Mouse (Mus musculus) liver, embryonic 12.5 days (tissue): ENCODE results near the gene Bend5. TPM values are rescaled to one million over a fixed set of nuclear protein-coding genes. Genes with fewer than 3 reads are reported as not detected.

ENCODE experiments used
- ATAC-seq: fragments of 200-750 bp; cut with Nextera tagmentation; 2 replicates; pipeline ENCODE4 v1.8.0; 2017; ENCODE audit warnings: moderate number of reproducible peaks, mild to moderate bottlenecking, moderate library complexity
- H3K27ac ChIP-seq: fragments of 300-500 bp; sonication (generic); 2 replicates; pipeline ENCODE4 v1.5.1; 2016; ENCODE audit warnings: mild to moderate bottlenecking
- H3K27me3 ChIP-seq: fragments of 300-500 bp; sonication (generic); replicated peaks from 2 replicates; pipeline ENCODE4 v1.6.1; 2016; ENCODE audit warnings: mild to moderate bottlenecking, moderate library complexity
- H3K36me3 ChIP-seq: fragments of 300-500 bp; sonication (generic); 2 replicates; pipeline ENCODE4 v1.6.1; 2016; ENCODE audit warnings: mild to moderate bottlenecking, moderate library complexity
- H3K4me1 ChIP-seq: fragments of 300-500 bp; sonication (generic); 2 replicates; pipeline ENCODE4 v1.6.1; 2016
- H3K4me2 ChIP-seq: fragments of 300-500 bp; sonication (generic); 2 replicates; pipeline ENCODE4 v1.6.1; 2016; ENCODE audit warnings: mild to moderate bottlenecking, moderate library complexity
- H3K4me3 ChIP-seq: fragments of 300-500 bp; sonication (generic); 2 replicates; pipeline ENCODE4 v1.5.1; 2016; ENCODE audit warnings: mild to moderate bottlenecking, moderate library complexity
- H3K9ac ChIP-seq: fragments of 300-500 bp; sonication (generic); 2 replicates; pipeline ENCODE4 v1.6.1; 2016; ENCODE audit warnings: mild to moderate bottlenecking, moderate library complexity
- H3K9me3 ChIP-seq: fragments of 300-500 bp; sonication (generic); replicated peaks from 2 replicates; pipeline ENCODE4 v1.6.1; 2016; ENCODE audit warnings: mild to moderate bottlenecking, moderate library complexity
- WGBS: fragments of 180-500 bp; shearing (Covaris S2); methylation state at CpG from one replicate; pipeline ENCODE4 v1.1.7; 2016; ENCODE audit not compliant: insufficient replicate concordance; 5-methylcytosine and 5-hydroxymethylcytosine counted together
- polyA plus RNA-seq: library from polyadenylated mRNA; unstranded; fragments of >200 nt; fragmentation: Nextera tagmentation; extraction: Ambion mirVana; gene quantifications from 2 replicates; pipeline ENCODE4 v1.2.1, GENCODE M21; 2016

Gene Bend5
- polyA plus RNA-seq, 1 experiment from 2014 or later, result 2.1 TPM

DNA sequence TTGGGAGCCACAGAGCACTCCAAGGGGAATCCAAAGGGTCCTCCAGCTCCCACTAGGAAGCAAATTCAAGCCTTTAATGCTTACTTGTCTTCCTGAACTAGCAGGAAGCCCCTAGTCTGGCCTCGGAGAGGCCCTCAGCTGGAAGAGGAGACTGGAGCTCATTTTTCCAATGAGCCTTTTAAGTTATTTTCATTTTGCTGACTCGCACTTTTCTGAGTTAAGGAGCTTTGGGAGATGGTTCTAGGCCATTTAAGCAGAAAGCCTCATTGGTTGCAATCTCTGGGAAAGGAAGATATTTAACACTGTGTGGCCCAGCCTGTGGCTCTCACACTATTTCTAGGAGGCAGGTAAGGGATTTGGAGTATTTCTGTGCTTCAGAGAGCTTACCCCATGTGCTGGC lies 55.0 kb downstream of the Bend5 start:
- H3K4me2 ChIP-seq, result no peak overlapping the region
- H3K9ac ChIP-seq, result no peak overlapping the region
- no peaks in the 10 kb centered on the region for H3K36me3 ChIP-seq
- 44% methylated on average over 2 of the region's 2 CpGs for WGBS
- H3K4me3 ChIP-seq, result no peak overlapping the region
- ATAC-seq, result no peak
- H3K27me3 ChIP-seq, result no peaks in the 10 kb centered on the region
- H3K4me1 ChIP-seq, result no peaks in the 10 kb centered on the region
- no peaks in the 10 kb centered on the region for H3K9me3 ChIP-seq
- no peak overlapping the region for H3K27ac ChIP-seq

DNA sequence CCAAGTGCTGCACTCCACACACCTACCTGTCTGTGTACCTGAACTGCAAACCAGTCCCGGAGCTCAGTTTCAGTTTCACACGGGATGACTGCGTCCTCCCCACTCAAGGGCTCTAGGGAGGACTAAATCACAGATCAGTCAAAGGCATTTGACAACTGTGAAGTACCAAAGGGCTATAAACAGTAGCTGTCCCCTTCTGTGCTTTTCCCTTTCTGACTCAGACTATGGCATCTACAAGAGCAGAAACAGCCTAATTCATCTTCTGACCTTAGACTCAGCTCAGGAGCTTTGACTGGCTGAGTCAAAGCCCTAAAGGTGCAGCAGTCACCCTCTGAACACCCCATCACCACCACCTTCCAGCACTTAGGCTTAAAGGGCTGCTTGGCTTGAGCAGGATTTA lies 56.9 kb downstream of the Bend5 start:
- no peaks in the 10 kb centered on the region for H3K4me1 ChIP-seq
- 69% methylated on average over 3 of the region's 3 CpGs for WGBS
- H3K27me3 ChIP-seq, result no peaks in the 10 kb centered on the region
- no peaks in the 10 kb centered on the region for H3K36me3 ChIP-seq
- ATAC-seq, result no peak
- no peak overlapping the region for H3K9ac ChIP-seq
- no peaks in the 10 kb centered on the region for H3K9me3 ChIP-seq
- no peak overlapping the region for H3K27ac ChIP-seq
- no peak overlapping the region for H3K4me2 ChIP-seq
- H3K4me3 ChIP-seq, result no peak overlapping the region

DNA sequence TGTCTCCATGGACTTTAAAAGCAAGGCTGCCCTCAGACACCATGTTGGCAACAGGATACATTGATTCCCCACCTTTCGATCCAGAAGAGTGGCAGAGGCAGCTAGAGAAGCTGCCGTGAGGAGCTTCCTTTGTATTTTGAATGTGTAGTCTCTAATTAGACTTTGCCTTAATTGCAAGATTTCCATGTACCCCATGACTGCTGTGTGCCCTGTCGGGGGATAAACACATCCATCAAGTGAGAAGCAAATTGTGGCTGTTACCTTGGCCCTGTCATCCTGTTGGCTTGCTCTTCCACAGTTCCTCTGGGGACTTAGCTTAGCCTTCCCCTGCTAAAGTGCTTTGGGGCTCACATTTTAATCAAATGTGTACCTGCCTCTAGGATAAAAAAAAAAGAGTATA lies 57.7 kb downstream of the Bend5 start:
- no peak overlapping the region for H3K4me2 ChIP-seq
- H3K9ac ChIP-seq, result no peak overlapping the region
- no peak for ATAC-seq
- no peaks in the 10 kb centered on the region for H3K27me3 ChIP-seq
- no peaks in the 10 kb centered on the region for H3K9me3 ChIP-seq
- 68% methylated on average over 3 of the region's 3 CpGs for WGBS
- H3K27ac ChIP-seq, result no peak overlapping the region
- H3K4me1 ChIP-seq, result no peaks in the 10 kb centered on the region
- H3K36me3 ChIP-seq, result no peaks in the 10 kb centered on the region
- no peak overlapping the region for H3K4me3 ChIP-seq

DNA sequence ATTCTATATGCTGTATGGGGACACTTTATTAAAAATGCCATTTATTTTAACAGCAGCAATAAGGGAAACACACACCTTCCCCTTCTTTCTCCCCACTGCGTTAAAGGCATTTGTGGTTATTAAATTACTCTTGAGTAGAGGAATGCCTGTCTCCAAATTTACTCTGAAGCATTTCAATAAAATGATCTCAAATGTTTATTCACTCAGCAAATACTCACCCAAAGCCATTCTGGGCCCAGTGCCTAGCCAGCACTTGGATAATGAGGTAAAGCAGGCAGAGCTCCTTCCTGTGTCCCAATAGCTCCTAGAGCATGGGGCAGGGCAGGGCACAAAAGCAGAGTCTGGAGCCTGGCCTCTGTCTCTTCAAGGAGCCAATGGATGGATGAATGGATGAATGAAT lies 58.2 kb downstream of the Bend5 start:
- H3K9ac ChIP-seq, result no peak overlapping the region

DNA sequence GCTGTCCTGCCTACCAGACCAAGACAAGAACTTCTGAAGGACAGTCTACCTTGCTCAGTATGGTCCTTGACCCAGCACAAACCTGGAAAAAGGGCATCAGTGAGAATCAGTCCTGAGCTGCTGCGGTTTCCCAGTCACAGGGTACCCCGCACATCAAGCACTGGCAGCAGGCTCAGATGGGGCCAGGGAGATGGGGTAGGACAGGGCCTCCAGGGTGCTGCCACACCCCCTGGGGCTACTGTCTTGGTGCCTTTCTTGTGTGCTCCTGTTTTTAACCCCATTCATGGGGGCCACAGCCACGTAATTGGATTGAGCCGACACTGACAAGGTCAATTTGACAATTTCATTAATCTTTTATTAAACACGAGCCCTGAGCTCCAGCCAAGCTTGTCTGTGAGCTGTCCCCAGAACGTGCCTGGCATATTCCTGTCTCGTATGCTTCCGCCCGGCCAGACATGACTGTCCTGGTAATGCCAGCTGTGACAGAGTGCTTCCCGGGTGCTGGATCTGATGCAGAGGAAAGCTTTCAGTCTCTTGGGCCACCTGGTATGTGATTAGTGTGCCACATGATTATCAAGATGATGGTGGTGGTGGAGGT lies 60.7 kb downstream of the Bend5 start:
- H3K4me3 ChIP-seq, result no peak overlapping the region
- no peaks in the 10 kb centered on the region for H3K27me3 ChIP-seq
- H3K9me3 ChIP-seq, result no peaks in the 10 kb centered on the region
- H3K36me3 ChIP-seq, result no peaks in the 10 kb centered on the region
- H3K4me2 ChIP-seq, result no peak overlapping the region
- 65% methylated on average over 10 of the region's 10 CpGs for WGBS
- ATAC-seq, result no peak
- H3K9ac ChIP-seq, result no peak overlapping the region
- no peaks in the 10 kb centered on the region for H3K4me1 ChIP-seq
- H3K27ac ChIP-seq, result no peak overlapping the region

More for the DNA sequence above, 58.2 kb downstream of the Bend5 start:
- H3K4me3 ChIP-seq, result no peak overlapping the region
- no peak for ATAC-seq
- H3K4me1 ChIP-seq, result no peaks in the 10 kb centered on the region
- no peak overlapping the region for H3K4me2 ChIP-seq
- no peak overlapping the region for H3K27ac ChIP-seq
- H3K9me3 ChIP-seq, result no peaks in the 10 kb centered on the region
- WGBS, result 57% methylated on average over 1 of the region's 1 CpGs
- no peaks in the 10 kb centered on the region for H3K27me3 ChIP-seq
- H3K36me3 ChIP-seq, result no peaks in the 10 kb centered on the region

DNA sequence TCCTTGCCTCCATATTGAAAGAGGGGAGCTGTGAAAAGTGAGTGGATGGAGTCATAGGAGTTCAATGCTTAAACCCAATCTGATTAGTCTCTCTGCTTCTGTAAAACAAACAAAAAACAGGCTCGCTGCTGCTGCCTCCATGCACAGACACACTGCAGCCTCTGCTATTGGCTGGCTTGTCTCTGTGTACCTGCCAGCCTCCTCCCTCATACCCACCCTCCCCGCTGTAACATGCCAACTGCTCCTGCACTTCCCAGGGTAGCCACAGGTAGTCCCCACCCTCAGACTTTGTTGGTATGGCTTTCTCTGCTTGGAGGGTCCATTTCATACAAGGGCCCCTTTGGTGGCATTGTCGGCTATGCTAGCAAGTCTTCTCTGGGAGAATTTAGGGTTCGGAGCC lies 62.7 kb downstream of the Bend5 start:
- no peaks in the 10 kb centered on the region for H3K36me3 ChIP-seq
- no peak overlapping the region for H3K4me3 ChIP-seq
- no peak overlapping the region for H3K4me2 ChIP-seq
- 42% methylated on average over 4 of the region's 4 CpGs for WGBS
- no peaks in the 10 kb centered on the region for H3K4me1 ChIP-seq
- H3K27me3 ChIP-seq, result no peaks in the 10 kb centered on the region
- H3K9ac ChIP-seq, result no peak overlapping the region
- no peak overlapping the region for H3K27ac ChIP-seq
- no peaks in the 10 kb centered on the region for H3K9me3 ChIP-seq
- ATAC-seq, result no peak

DNA sequence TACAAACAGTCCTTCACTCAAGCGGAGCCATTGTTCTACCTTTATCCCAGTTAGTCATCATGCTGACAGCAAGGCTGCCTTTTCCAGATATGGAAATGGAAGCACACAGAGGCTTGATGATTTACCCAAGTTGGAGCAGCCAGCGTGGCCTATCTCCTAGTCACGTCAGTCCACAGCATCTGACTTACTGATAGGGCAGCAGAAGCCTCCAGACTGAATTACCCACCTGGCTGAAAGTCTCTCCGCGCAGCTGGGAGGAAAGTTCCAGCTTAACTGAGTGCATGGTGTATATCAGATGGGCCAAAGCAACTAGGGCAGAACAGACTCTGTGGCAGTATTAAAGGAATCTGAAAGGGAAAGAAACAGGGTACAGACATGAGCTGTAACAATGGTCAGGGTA lies 68.7 kb downstream of the Bend5 start:
- Histone ChIP-seq H3K36me3 (no peaks in the 10 kb centered on the region), H3K27ac (no peak overlapping the region), H3K4me3 (no peak overlapping the region), H3K4me1 (no peaks in the 10 kb centered on the region), H3K9ac (no peak overlapping the region), H3K27me3 (no peaks in the 10 kb centered on the region), H3K4me2 (no peak overlapping the region), H3K9me3 (no peaks in the 10 kb centered on the region)
- 52% methylated on average over 5 of the region's 5 CpGs for WGBS
- no peak for ATAC-seq

DNA sequence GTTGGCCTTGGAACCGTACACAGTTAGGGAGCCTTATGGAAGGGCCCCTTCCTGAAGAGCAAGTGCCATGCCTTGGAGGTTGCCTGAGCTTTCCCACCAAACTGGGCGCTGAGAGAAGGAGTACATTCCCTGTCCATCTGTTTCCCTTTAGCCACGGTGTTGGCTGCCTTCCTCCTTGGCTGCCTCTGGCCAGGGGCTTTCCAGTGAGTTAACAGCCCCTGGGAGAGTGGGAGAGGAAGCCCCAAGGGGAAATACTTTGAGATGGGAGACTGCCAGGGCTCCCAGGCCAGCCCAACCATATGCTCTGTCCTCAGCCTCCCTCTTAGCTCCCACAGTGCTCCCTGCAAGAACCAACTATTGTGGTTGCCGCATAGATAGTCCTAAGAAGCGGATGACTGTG lies 70.4 kb downstream of the Bend5 start:
- Histone ChIP-seq H3K9ac (no peak overlapping the region), H3K9me3 (no peaks in the 10 kb centered on the region), H3K27me3 (no peaks in the 10 kb centered on the region), H3K36me3 (no peaks in the 10 kb centered on the region), H3K4me2 (no peak overlapping the region), H3K4me3 (no peak overlapping the region), H3K27ac (no peak overlapping the region), H3K4me1 (no peaks in the 10 kb centered on the region)
- ATAC-seq, result no peak
- 48% methylated on average over 5 of the region's 5 CpGs for WGBS

DNA sequence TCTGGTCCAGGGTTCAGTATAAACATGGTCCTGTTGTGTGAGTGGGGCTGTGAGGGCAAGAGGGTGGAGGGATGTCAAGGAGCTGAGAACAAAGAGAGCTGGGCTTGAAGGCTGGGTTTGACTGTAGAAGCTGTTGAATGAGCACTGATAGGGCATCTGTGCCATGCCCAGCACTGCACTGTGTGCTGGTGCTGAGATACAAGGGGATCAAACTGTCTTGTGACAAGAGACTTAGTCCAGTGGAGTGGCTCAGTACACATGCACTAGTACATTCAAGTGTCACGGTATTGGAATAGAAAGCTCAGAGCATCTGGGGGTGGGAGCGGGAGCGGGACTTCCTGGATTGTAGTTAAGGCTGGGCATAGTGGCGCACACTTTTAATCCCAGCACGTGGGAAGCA lies 71.4 kb downstream of the Bend5 start:
- no peak for ATAC-seq
- Histone ChIP-seq H3K9me3 (no peaks in the 10 kb centered on the region), H3K4me1 (no peaks in the 10 kb centered on the region), H3K27ac (no peak overlapping the region), H3K4me2 (no peak overlapping the region), H3K4me3 (no peak overlapping the region), H3K27me3 (no peaks in the 10 kb centered on the region), H3K36me3 (no peaks in the 10 kb centered on the region), H3K9ac (no peak overlapping the region)
- WGBS, result 57% methylated on average over 5 of the region's 5 CpGs

DNA sequence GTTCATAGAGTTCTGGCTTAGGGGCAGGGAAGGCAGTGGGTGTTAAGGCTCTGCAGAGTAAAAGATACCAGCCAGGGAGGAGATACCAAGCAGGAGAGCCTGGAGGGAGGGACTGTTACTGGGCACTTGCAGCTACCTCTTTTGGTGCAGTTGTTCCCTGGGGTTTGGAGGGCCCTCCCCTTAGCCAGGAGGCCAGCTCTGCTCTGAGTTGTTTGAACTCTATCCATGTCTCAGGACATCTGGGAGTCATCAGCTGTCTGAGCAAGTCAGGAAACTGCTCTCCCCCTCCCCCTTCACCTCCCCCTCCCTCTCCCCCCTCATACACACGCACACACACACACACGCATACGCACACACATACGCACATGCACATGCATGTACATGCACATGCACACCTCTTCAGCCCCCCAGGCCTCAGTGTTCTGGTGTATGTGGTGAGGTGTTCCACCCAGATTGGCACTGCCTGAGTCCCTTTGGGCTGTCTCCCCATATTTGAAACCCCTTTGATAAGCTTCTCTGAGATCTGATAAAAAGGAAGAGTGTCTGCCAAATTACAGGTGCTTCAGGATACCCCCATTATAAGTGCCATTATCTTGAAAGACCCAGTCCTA lies 72.5 kb downstream of the Bend5 start:
- no peaks in the 10 kb centered on the region for H3K36me3 ChIP-seq
- ATAC-seq, result no peak
- 89% methylated on average over 4 of the region's 4 CpGs for WGBS

DNA sequence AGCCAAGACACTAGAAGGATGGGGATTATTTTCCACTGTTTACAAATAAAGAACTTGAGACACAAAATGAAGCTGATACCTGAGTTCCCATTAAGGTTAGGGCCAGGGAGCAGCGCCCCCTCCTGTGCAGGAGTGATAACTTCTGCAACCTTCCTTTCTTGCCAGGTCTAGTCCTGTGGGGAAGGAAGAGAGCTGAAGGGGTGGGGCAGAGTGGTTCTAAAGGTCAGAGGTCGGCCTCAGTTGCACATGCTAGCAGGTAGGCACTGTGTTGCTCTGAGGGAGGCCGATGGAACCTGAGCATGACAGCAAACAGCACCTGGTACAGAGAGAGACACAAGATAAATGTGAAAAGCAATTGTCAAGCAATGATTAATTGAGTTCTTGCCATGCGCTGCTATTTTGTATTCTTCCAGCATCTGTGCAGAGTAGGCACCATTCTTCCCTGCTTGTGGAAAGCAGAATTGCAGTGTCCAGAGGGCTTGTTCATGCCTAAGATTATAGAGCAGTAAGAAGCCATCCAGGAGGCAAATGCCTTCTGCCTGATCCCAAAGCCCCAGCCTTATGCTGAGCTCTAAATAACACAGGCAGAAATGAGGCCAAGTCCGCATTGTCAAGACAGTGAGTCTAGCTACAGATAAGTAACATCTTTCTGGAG lies 79.1 kb downstream of the Bend5 start:
- Histone ChIP-seq H3K4me1 (no peaks in the 10 kb centered on the region), H3K9ac (no peak overlapping the region), H3K4me2 (no peak overlapping the region), H3K27ac (no peak overlapping the region), H3K36me3 (no peaks in the 10 kb centered on the region), H3K9me3 (no peaks in the 10 kb centered on the region), H3K4me3 (no peak overlapping the region), H3K27me3 (no peaks in the 10 kb centered on the region; the same call in 1 of the 2 replicates)
- WGBS, result 41% methylated on average over 5 of the region's 5 CpGs
- ATAC-seq, result no peak

More for the DNA sequence above, 72.5 kb downstream of the Bend5 start:
- Histone ChIP-seq H3K27ac (no peak overlapping the region), H3K9me3 (no peaks in the 10 kb centered on the region), H3K27me3 (no peaks in the 10 kb centered on the region), H3K4me1 (no peaks in the 10 kb centered on the region), H3K4me2 (no peak overlapping the region), H3K9ac (no peak overlapping the region), H3K4me3 (no peak overlapping the region)

DNA sequence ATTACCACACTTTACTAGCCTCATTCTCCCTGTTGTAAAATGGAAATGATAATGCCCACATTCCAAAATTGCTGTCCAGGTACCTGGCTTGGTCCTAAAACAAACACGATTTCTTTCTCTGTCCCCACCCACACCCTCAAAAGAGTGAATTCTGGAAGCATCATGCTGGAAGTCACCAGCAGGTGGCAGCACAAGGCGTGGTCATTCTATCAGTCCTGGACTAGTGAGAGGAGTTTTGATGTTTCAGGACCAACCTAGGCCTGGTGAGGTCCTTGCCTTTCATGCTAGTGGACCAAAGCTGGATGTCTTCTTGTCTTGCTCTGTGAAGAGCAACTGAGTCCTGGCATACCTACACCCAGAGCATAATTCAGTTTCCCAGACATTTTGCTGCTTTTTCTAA lies 81.1 kb downstream of the Bend5 start:
- Histone ChIP-seq H3K4me2 (no peak overlapping the region), H3K27me3 (no peaks in the 10 kb centered on the region; the same call in 1 of the 2 replicates), H3K4me3 (no peak overlapping the region), H3K9me3 (no peaks in the 10 kb centered on the region), H3K36me3 (no peaks in the 10 kb centered on the region), H3K9ac (no peak overlapping the region), H3K27ac (no peak overlapping the region), H3K4me1 (peaks cover 16% of the 10 kb centered on the region)
- WGBS, result 9% methylated on average over 2 of the region's 2 CpGs
- peak; percentile 51; the same call in 1 of the 2 replicates for ATAC-seq
